Mouse (Mus musculus): ENCODE measurements at regions not wholly inside any gene's neighbourhood (a gene's known extent, or its start where the extent isn't known, plus 50 kb on each side); places are given as distances from the start of the nearest gene placed in this dataset.

DNA sequence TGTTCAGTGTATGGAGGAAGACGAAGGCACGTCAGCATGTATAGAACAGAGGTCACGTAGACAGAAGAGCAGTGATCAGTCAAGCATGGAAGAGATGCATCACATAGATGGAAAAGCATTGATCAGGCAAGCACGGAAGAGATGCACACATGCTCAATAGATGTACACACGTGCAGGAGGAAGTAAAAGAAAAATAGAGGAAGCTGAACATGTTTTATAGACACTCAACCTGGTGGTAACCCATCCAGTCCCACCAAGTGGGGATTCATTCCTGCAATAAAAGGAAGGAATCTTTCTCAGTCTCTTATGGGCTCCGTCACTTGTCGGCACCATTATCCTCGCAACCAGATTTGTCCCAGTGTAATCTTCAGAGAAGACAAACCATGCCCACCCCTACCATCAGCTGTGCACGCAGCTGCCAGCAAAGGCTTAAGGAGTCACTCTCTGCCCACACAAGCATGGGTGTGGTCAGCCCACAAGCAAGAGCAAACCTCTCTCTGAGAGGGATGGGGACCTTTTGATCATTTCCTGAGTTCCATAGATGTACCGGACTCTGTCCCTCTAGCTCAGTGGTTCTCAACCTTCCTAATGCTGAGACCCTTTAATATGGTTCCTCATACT is 108.3 kb upstream of the Cdc42ep3 start:
- no peak for TF ChIP-seq CTCF (conservative IDR thresholded peaks at IDR 0.05; ENCODE audit: insufficient read depth, insufficient read length, low read depth, low read length)
- TF ChIP-seq POLR2A (IDR thresholded peaks at IDR 0.05; ENCODE audit: low read depth, low read length) = no peak
